Comparison of ENCODE assay signal across 8 mouse cellular contexts in the genomic region with DNA sequence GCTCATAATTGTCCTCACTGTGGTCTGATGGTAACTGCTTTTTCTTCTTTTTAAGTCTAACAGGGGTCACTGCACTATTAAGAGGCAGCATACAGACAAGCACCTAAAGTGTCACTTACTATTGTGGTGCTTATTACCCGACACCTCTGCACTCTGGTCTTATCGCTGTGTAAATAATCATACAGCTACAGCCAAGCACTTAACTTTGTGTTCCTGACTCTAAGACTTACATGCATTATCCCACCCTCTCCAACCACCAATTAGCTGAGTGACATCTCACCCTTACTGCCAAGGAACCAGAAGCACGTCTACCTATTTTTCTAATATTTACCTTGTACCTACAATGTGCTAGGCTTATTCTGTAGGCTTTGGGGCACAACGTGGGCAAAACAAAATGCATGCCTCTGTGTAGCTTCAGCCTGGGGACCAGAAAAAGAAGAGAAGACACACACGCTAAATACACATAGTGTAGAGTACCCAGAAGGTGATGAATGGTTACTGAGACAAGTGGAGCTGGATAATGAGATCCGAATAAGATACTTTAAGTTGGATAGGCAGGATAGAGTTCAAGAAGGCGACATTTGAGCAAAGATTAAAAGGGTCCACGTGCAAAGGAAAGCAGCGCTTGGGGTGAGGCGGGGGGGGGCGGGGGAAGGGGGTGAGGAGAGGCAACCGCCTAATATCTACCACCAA. TPM values are rescaled to one million over a fixed set of nuclear protein-coding genes. Genes with fewer than 3 reads are reported as not detected.
DNase-seq lines count a peak whose midpoint lies in the region; ATAC-seq and TF ChIP-seq lines count a peak whose summit lies in the region.

No protein-coding gene starts in this region.

- H3K4me1 ChIP-seq in CH12.LX (ENCODE audit: control insufficient read depth in 1 of 2, insufficient read depth in 2 of 2) = peaks cover 10 to 39% of the 10 kb centered on the region in 2 experiments
- H3K4me1 ChIP-seq in forebrain, embryonic 13.5 days = peaks cover 28% of the 10 kb centered on the region
- peaks cover 37% of the 10 kb centered on the region for H3K4me1 ChIP-seq in liver, embryonic 13.5 days (replicated peaks)

- TF ChIP-seq POLR2A in CH12.LX (IDR thresholded peaks at IDR 0.05; ENCODE audit: low read depth, low read length) = no peak

- peak overlapping the region; percentile 73 for H3K4me2 ChIP-seq in CH12.LX (ENCODE audit: insufficient read depth, low read depth, poor library complexity, severe bottlenecking)
- peak overlapping the region; percentile 63 for H3K4me2 ChIP-seq in forebrain, embryonic 13.5 days
- H3K4me2 ChIP-seq in liver, embryonic 13.5 days = peak overlapping the region; percentile 86

- no peak for TF ChIP-seq EP300 in CH12.LX (IDR thresholded peaks at IDR 0.05; ENCODE audit: low read length)

- no peak for DNase-seq in gastrocnemius, adult 2 months
- no peak for DNase-seq in gastrocnemius, postnatal 10 days
- no peak for DNase-seq in CH12.LX (ENCODE audit: extremely low read depth)
- DNase-seq in liver, embryonic 13.5 days = peak; percentile 11
- DNase-seq in ovary, postnatal 14 days (ENCODE audit: low spot score) = no peak

- H3K27me3 ChIP-seq in CH12.LX (replicated peaks) = no peaks in the 10 kb centered on the region
- no peaks in the 10 kb centered on the region for H3K27me3 ChIP-seq in forebrain, embryonic 13.5 days
- no peaks in the 10 kb centered on the region for H3K27me3 ChIP-seq in liver, embryonic 13.5 days

- H3K9ac ChIP-seq in CH12.LX (ENCODE audit: insufficient read depth, low read depth) = peak overlapping the region; percentile 17
- peak overlapping the region; percentile 64 for H3K9ac ChIP-seq in forebrain, embryonic 13.5 days
- H3K9ac ChIP-seq in liver, embryonic 13.5 days = peak overlapping the region; percentile 79

- ATAC-seq in forebrain, embryonic 13.5 days = peak; percentile 7; the same call in 1 of the 2 replicates
- ATAC-seq in liver, embryonic 13.5 days (ENCODE audit: low read depth) = no peak
- ATAC-seq in megakaryocyte progenitor cell, adult 5-6 weeks (replicated peaks; ENCODE audit: poor library complexity) = no peak
- no peak for ATAC-seq in erythroid progenitor cell, adult 5-6 weeks (replicated peaks; ENCODE audit: low FRiP score, poor library complexity, severe bottlenecking)

- peaks cover 37% of the 10 kb centered on the region for H3K79me2 ChIP-seq in CH12.LX (replicated peaks; ENCODE audit: control insufficient read depth, extremely low read depth, insufficient read depth, poor library complexity, severe bottlenecking)

- 10% methylated on average over 11 of the region's 12 CpGs for WGBS in forebrain, embryonic 13.5 days
- 8% methylated on average over 11 of the region's 12 CpGs for WGBS in liver, embryonic 13.5 days (ENCODE audit: insufficient replicate concordance)

- peak overlapping the region; percentile 93 for H3K27ac ChIP-seq in gastrocnemius, adult 2 months
- H3K27ac ChIP-seq in CH12.LX (ENCODE audit: insufficient read depth, low read depth) = peak overlapping the region; percentile 78; the same call in 1 of the 2 replicates
- peak overlapping the region; percentile 85 for H3K27ac ChIP-seq in forebrain, embryonic 13.5 days
- H3K27ac ChIP-seq in liver, embryonic 13.5 days = peak overlapping the region; percentile 93

- in situ Hi-C loops in CH12.LX (cut with MboI; ENCODE audit: low pct_ligation_motif_present, low pct_unique_long_range_greater_than_20kb, low sequenced_read_pairs) = no loop called here

- peaks cover 0 to 5% of the 10 kb centered on the region in 2 experiments for H3K36me3 ChIP-seq in CH12.LX (replicated peaks in 1 of 2; ENCODE audit: control insufficient read depth in 1 of 2, insufficient read depth in 1 of 2, low read length in 1 of 2)
- H3K36me3 ChIP-seq in forebrain, embryonic 13.5 days (ENCODE audit: poor library complexity, severe bottlenecking) = no peaks in the 10 kb centered on the region
- no peaks in the 10 kb centered on the region for H3K36me3 ChIP-seq in liver, embryonic 13.5 days

- TF ChIP-seq RAD21 in CH12.LX (IDR thresholded peaks at IDR 0.05; ENCODE audit: low read depth, low read length) = no peak

- TF ChIP-seq CTCF in gastrocnemius, adult 2 months (IDR thresholded peaks at IDR 0.05) = no peak
- no peak for TF ChIP-seq CTCF in CH12.LX (conservative IDR thresholded peaks at IDR 0.05 in 1 of 2, IDR thresholded peaks at IDR 0.05 in 1 of 2; ENCODE audit: low read depth in 2 of 2, low read length in 2 of 2)

- H3K9me3 ChIP-seq in CH12.LX (replicated peaks; ENCODE audit: low read length) = no peaks in the 10 kb centered on the region
- H3K9me3 ChIP-seq in forebrain, embryonic 13.5 days (replicated peaks) = no peaks in the 10 kb centered on the region
- H3K9me3 ChIP-seq in liver, embryonic 13.5 days (replicated peaks) = no peaks in the 10 kb centered on the region

- intact Hi-C loops in gastrocnemius, adult 2 months (cut with DNase I) = no loop called here

- H3K4me3 ChIP-seq in gastrocnemius, adult 2 months = peak overlapping the region; percentile 80
- peak overlapping the region; percentile 55 to 75 (median 61) for H3K4me3 ChIP-seq in CH12.LX (replicated peaks in 1 of 3; ENCODE audit: low read depth in 2 of 3, low read length in 2 of 3, poor library complexity in 1 of 3)
- peak overlapping the region; percentile 99 for H3K4me3 ChIP-seq in forebrain, embryonic 13.5 days
- H3K4me3 ChIP-seq in liver, embryonic 13.5 days (replicated peaks) = peak overlapping the region; percentile 98

- dilution Hi-C loops in CH12.LX (cut with MboI; ENCODE audit: extremely low pct_ligation_motif_present, extremely low pct_unique_long_range_greater_than_20kb, low sequenced_read_pairs) = no loop called here

TF ChIP-seq in CH12.LX, 34 proteins besides CTCF, POLR2A, EP300 and RAD21:
- TF ChIP-seq JUN (IDR thresholded peaks at IDR 0.05; ENCODE audit: insufficient read depth, low read depth, low read length) (no peak), NRF1 (IDR thresholded peaks at IDR 0.05; ENCODE audit: low read depth, low read length) (0 out of 2 replicates have a peak, but pooled peaks have one; percentile 7)
TF ChIP-seq in CH12.LX: peak in this region for 1.

RNA-seq across cellular contexts. Expression of gene Rad23b, which starts 0.9 kb away (rescaled TPM):
- total RNA-seq in gastrocnemius, adult 2 months (2021) = 100 to 1,000 TPM; 112 to 134 TPM
- total RNA-seq in gastrocnemius, postnatal 10 days (2021) = 100 to 1,000 TPM; 122 to 131 TPM
- total RNA-seq in CH12.LX (2012; rRNA removed) (188 and 190 TPM in 2 replicates), CH12.LX (2014; rRNA removed) (394 and 436 TPM in 2 replicates)
- polyA plus RNA-seq in CH12.LX (2012; ENCODE audit: insufficient read length, low read depth) = 268 and 350 TPM in 2 replicates
- 86.2 and 89.5 TPM in 2 replicates for polyA plus RNA-seq in forebrain, embryonic 13.5 days (2015; fragmentation: Nextera tagmentation; extraction: Ambion mirVana)
- polyA plus RNA-seq in liver, embryonic 13.5 days (2015; fragmentation: Nextera tagmentation; extraction: Ambion mirVana) = 42.4 and 45.1 TPM in 2 replicates
- total RNA-seq in megakaryocyte progenitor cell, adult 5-6 weeks (2015) = 117 and 123 TPM in 2 replicates
- 146 and 165 TPM in 2 replicates for total RNA-seq in megakaryocyte progenitor cell, adult 5-6 weeks (2017)
- total RNA-seq in erythroid progenitor cell, adult 5-6 weeks (2015; ENCODE audit: low replicate concordance) = 31.4 and 41.1 TPM in 2 replicates
- 25.6 and 37.5 TPM in 2 replicates for total RNA-seq in erythroid progenitor cell, adult 5-6 weeks (2017; ENCODE audit: low replicate concordance)

Comparison
In these comparisons a context has a peak if more than half of its experiments do, and no peak if none do; other contexts are left out.
1. H3K9ac ChIP-seq: peak in every context shown above with its lines; median percentile 79 in liver, embryonic 13.5 days; 64 in forebrain, embryonic 13.5 days; 17 in CH12.LX.